Mouse (Mus musculus) thymus, postnatal 25 days (tissue): ENCODE data around the gene Akp3.
A peak's percentile ranks its signal among the peaks of the same experiment; 100 is the strongest.

Experiments
- DNase-seq: peaks from one replicate; pipeline ENCODE4 v3.0.0; 2022

Akp3 gene

DNA sequence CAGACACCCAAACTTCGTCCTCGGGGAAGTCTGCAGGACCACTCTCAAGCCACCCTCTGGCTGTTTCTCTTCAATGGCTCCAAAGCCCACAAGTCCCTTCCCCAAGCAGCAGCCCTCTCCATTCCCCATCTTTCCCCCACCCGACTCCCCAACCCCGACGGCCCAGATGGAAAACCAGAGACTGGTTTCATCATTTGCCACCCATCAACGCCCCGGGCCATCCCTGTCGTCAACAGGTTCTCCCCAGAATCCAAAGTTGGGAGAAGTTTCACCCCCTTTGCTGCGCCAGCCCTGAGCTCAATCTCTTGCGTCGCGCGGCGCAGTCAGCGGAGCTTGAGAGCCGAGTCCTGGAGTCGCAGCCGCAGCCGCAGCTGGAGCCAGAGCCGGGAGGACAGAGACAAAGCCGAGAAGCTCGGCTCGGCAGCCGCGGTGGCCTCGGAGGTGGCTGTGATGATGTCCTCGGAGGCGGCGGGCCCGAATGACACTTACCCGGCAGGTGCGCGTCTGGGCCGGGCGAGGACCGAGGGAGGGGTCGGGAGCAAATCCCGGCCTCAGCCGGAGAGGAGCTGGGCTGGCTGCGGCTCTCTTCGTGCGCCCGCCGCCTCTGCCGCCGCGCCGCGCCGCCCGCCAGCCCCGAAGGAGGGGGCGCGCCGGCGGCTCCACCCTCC is 30.9 kb downstream of the Akp3 start:
- DNase-seq: no peak

DNA sequence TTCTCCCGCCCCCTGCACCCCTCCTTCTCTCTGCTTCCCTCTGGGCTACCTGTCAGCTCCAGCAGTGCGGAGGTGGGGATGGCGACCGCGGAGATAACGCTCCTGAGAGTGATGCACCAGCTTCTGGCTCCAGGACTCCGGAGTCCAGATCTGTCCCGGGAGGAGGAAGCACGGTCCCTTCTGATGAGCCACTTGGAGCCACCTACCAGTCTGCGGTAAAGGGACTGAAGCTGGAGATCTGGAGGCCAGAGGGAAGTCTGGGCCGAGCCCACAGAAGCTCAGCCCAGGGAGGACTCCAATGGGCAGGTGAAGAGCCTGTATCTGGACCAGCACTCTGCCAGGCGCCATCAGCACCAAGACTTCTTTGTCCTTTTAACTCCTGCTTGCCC is 31.4 kb downstream of the Akp3 start, which contains the start of gene Ecel1:
TSS of gene Ecel1 (minus strand) at position 323 of the 389 bp plus-strand sequence.
- DNase-seq: no peak

- DNase-seq: no peak
Observed at GRCm38 (mm10) chr1:87159396-87159795, 34.6 kb downstream of the Akp3 start.

GRCm38 (mm10) chr1:87164164-87164795 is 39.5 kb downstream of the Akp3 start:
- no peak for DNase-seq

GRCm38 (mm10) chr1:87164796-87165184 is 40.0 kb downstream of the Akp3 start:
- DNase-seq: no peak

DNA sequence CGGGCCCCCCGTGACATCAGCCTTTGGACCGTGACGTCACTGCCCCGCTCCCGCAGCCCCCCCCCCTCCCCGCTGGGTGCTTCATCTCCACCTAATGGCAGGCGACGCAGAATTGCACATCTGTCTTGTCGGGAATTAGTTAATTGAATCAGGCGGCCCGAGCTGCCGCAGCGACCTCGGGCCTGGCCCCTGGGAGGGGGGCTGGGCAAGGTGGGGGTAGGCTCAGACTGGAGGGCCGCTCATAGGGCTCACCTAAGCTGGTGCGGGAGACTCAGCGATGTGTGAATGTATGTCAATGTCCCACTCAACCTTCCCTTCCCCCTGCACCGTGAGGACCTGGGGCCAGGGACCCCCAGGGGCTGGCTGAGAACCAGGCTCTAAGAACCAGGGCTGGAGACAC is 45.7 kb downstream of the Akp3 start:
- DNase-seq: no peak

DNA sequence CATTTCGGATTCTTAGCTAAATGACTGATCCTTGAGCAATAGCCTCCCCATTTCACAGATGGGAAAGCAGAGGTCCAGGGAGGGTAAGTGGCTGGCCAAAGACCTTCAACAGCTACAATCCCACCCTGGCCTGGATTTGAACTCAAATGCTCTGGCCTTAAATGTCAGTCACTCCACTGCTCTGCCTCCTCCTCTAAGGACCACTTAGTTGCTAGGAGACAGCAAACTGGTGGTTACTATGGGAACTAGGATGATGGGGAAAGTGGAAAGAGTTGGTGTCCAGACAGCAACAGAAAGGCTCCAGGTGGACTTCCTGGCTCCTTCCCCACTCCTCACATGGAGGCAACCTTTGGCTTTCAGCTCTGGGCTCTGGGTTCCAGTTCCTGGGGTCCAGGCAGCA is 46.5 kb downstream of the Akp3 start:
- no peak for DNase-seq

- DNase-seq: no peak
Observed at GRCm38 (mm10) chr1:87172316-87172715, 47.5 kb downstream of the Akp3 start.

DNA sequence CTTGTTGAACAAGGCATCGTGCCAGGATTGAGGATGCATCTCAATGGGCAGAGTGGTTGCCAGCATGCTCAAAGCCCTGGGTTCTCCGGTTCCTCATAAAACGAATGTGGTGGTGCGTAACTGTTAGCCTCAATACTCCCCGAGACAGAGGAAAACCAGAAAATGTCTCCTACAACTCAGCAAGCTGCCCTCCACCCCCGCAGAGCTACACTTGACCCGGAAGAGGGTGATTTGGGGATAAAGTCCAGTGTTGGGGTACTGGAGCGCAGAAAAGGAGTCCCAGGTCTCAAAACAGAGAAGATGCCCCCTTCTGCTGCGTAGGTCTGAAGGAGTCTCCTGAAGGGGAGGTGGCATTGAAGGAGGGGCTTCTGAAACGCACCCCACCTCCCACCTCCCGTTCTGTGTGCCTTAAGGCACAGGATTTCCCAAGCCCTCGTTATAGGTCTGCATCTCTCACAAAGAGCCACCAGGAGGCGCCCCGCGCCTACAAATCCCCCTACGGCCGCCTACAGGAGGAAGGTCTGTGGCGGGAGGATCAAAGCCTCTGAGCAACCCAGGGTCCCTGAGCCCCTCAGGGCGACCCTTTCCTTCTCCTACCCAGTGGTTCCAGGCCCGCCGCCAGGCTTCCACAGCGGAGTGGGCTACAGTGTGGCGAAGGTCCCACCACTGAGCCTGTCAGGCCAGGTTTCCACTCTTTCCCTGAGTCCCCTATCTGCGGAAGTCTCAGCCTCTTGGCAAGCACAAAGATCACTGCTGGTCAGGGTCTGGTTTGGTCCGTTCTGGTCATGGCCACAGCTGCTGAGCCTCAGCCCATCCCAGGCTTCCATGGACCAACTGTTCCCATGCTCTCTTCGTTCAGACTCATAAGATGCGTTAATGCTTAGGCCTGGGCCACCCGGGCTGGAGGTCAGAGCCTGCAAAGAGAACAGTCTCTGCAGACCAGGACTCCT is 49.5 kb downstream of the Akp3 start:
- peak; percentile 67 for DNase-seq

DNA sequence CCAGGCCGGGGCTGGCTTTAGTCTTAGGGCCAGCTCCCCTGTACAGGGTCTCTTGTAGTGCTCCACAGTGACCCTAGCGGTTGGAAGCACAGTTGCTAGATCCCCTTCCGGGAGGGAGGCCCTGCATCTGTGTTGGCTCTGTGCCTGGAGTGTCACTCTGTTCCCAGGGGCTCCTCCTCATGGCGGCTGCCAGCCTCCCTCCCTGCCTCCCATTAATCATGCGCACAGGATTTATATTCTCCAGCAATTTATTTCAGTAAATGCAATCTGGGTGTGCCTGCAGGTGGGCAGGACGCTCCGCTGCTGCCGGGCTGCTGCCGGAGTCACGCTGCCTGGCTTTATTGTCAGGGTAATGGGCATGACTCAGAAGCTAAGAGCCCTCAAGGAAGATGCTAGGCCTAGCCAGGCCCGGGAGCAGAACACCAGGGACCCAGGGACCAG is 51.1 kb downstream of the Akp3 start:
- no peak for DNase-seq
